Mouse (Mus musculus): ENCODE results near the gene Trim68. TPM values are rescaled to one million over a fixed set of nuclear protein-coding genes. Genes with fewer than 3 reads are reported as not detected.

Trim68 gene
- polyA plus RNA-seq (2017; shearing (Covaris generic)): 1 to 10 TPM; 8.6 to 9.5 TPM

GRCm38 (mm10) chr7:102686944-102687501 is at the start of gene Trim68:
Trim68 (minus strand) TSS chr7:102687327.

DNA sequence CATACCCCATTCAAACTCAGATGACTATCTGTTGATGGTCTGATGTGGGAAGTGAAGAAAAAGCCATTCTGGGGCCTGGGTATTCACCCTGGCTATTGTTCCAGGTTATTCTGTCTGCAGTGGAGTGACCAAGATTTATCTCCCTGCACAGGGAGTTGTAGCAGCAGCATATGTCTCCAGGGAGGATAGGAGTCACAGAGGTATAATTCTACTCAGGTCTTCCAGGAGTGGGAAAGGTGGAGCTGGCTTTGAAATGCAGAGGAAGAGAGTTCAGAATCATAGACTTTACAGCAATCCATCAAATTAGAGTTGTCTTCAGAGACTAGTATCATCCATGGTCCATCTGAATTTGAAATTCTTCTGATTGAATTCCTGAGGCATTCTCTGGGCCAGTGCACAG is 40.3 kb upstream of the Trim68 start, which contains the start of gene Olfr559:
Gene Olfr559, minus strand, starts transcription at position 101 of the 400 bp plus-strand sequence.

GRCm38 (mm10) chr7:102718970-102719369 is 31.8 kb upstream of the Trim68 start, which contains the start of gene Olfr33:
Olfr33 (minus strand) TSS chr7:102719070.

DNA sequence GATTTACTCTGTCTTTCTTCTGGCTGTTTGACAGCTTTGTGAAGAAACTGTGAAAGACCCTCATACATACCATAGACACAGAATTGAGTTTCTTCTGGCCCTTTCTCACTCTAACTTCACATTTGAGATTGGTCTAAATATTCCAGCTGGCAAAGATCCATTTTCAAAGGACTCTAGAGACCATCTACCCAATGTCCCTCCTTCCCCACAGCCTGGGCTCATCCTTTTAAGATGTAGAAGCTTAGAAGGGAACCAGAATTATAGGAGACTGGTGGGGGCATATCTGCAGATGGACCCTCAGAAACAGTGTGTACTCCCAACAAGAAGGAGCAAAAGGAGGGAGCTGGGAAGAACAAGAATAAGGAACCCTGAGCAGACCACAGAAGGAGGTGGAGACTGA is 14.8 kb upstream of the Trim68 start, which contains the start of gene Olfr558:
Gene Olfr558, plus strand, starts transcription at position 301 of the 400 bp plus-strand sequence.

DNA sequence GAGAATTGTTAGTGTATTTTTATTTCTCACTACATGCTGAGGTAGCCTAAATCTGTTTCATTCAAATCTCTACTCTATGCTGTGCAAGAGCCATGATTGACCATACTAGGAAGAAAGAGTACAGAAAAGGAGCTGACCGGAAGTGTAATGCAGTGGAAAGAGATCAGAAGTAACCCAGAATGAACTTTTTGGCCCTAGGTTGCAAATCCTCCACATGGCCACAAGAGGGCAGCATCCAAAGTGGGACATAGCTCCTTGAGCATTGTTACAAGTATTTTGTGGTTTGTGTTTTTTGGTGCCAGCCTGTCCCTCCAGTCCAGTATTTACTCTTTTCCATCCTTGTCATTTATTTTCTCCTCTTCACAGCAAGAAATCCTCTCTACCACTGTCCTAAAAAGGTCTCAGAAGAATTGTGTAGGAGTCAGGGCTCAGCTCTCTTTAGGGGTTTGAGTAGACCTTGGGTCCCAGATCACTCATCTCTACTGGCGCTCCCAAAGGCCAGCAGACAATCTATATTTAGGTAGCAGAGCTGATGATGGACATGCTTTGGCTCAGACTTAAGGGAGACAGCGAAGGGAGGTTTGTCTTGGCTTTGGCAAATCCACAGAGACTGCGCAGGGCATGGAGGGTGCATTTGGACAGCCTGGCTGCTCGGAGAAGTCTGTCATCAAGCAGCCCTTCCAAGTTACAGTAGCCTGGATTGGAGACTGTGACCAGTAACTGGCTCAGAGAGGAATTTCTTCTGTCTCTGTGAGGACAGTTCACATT is 8.4 kb upstream of the Trim68 start, which contains the start of gene Olfr557:
Gene Olfr557, plus strand, starts transcription at position 553 of the 768 bp plus-strand sequence.

GRCm38 (mm10) chr7:102664599-102664998 is 22.5 kb downstream of the Trim68 start, which contains the start of gene Olfr556:
Olfr556 (plus strand) TSS chr7:102664899.

DNA sequence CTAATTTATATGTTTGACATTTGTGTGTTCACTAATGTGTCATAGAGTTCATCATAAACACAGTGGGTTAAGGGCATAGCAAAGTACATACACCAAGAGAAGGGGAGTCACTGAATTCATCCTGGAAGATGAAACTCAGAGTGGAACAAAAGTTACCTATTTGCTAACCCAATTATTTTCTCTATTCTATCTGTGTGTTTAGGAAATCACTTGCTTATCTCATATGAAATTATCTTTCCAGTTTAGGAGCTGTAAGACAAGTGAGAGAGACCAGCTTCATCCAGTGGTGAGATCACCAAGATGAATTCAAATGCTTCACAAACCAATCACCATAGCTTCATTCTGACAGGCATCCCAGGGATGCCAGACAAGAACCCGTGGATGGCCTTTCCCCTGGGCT is 28.6 kb downstream of the Trim68 start, which contains the start of gene Olfr555:
Gene Olfr555, plus strand, starts transcription at position 301 of the 400 bp plus-strand sequence.

GRCm38 (mm10) chr7:102638132-102638531 is 49.0 kb downstream of the Trim68 start, which contains the start of gene Olfr554:
Olfr554 (plus strand) TSS chr7:102638432.

Other genes with a start within 250 kb of the Trim68 start
- gene Rrm1, start 245.6 kb downstream of the Trim68 start, polyA plus RNA-seq (2017; shearing (Covaris generic)): 10 to 100 TPM; 51.7 to 53.1 TPM
- gene Olfr543, start 205.6 kb downstream of the Trim68 start, polyA plus RNA-seq (2017; shearing (Covaris generic)): under 1 TPM in 1 of 2 experiments, not detected in 1; 0.12 TPM
- gene Olfr544, start 199.0 kb downstream of the Trim68 start, polyA plus RNA-seq (2017; shearing (Covaris generic)): under 1 TPM in 1 of 2 experiments, not detected in 1; 0.84 TPM
- under 1 TPM in 1 of 2 experiments, not detected in 1; 0.41 TPM for gene Olfr545, start 187.8 kb downstream of the Trim68 start, polyA plus RNA-seq (2017; shearing (Covaris generic))
- gene Olfr547, start 152.6 kb downstream of the Trim68 start, polyA plus RNA-seq (2017; shearing (Covaris generic)): not detected
- not detected for gene Olfr548-ps1, start 146.4 kb downstream of the Trim68 start, polyA plus RNA-seq (2017; shearing (Covaris generic))
- not detected for gene Olfr549, start 137.5 kb downstream of the Trim68 start, polyA plus RNA-seq (2017; shearing (Covaris generic))
- 100 to 1,000 TPM in 1 of 2 experiments, 10 to 100 TPM in 1; 88.3 to 105 TPM for gene Trim21, start 121.8 kb downstream of the Trim68 start, polyA plus RNA-seq (2017; shearing (Covaris generic))
- not detected for gene Olfr550, start 115.9 kb downstream of the Trim68 start, polyA plus RNA-seq (2017; shearing (Covaris generic))
- gene Olfr551, start 95.4 kb downstream of the Trim68 start, polyA plus RNA-seq (2017; shearing (Covaris generic)): not detected
- gene Olfr552, start 89.6 kb downstream of the Trim68 start, polyA plus RNA-seq (2017; shearing (Covaris generic)): under 1 TPM in 1 of 2 experiments, not detected in 1; 0.04 TPM
- under 1 TPM in 1 of 2 experiments, not detected in 1; 0.41 TPM for gene Olfr553, start 69.1 kb downstream of the Trim68 start, polyA plus RNA-seq (2017; shearing (Covaris generic))
- gene Olfr554, start 48.9 kb downstream of the Trim68 start, polyA plus RNA-seq (2017; shearing (Covaris generic)): under 1 TPM in 1 of 2 experiments, not detected in 1; 0.45 TPM
- gene Olfr555, start 28.5 kb downstream of the Trim68 start, polyA plus RNA-seq (2017; shearing (Covaris generic)): not detected
- gene Olfr556, start 22.4 kb downstream of the Trim68 start, polyA plus RNA-seq (2017; shearing (Covaris generic)): under 1 TPM in 1 of 2 experiments, not detected in 1; 0.07 TPM
- not detected for gene Olfr557, start 8.6 kb upstream of the Trim68 start, polyA plus RNA-seq (2017; shearing (Covaris generic))
- not detected for gene Olfr558, start 14.9 kb upstream of the Trim68 start, polyA plus RNA-seq (2017; shearing (Covaris generic))
- gene Olfr33, start 31.7 kb upstream of the Trim68 start, polyA plus RNA-seq (2017; shearing (Covaris generic)): not detected
- not detected for gene Olfr559, start 40.2 kb upstream of the Trim68 start, polyA plus RNA-seq (2017; shearing (Covaris generic))
- gene Olfr560, start 72.0 kb upstream of the Trim68 start, polyA plus RNA-seq (2017; shearing (Covaris generic)): not detected
- gene Olfr78, start 72.1 kb upstream of the Trim68 start, polyA plus RNA-seq (2017; shearing (Covaris generic)): under 1 TPM in 1 of 2 experiments, not detected in 1; 0.14 TPM
- gene Olfr561, start 83.9 kb upstream of the Trim68 start, polyA plus RNA-seq (2017; shearing (Covaris generic)): not detected
- gene Olfr564, start 116.2 kb upstream of the Trim68 start, polyA plus RNA-seq (2017; shearing (Covaris generic)): not detected
- gene Olfr566, start 171.4 kb upstream of the Trim68 start, polyA plus RNA-seq (2017; shearing (Covaris generic)): not detected
- under 1 TPM in 1 of 2 experiments, not detected in 1; 0.29 TPM for gene Olfr568, start 189.8 kb upstream of the Trim68 start, polyA plus RNA-seq (2017; shearing (Covaris generic))
- gene Olfr569, start 203.6 kb upstream of the Trim68 start, polyA plus RNA-seq (2017; shearing (Covaris generic)): under 1 TPM in 1 of 2 experiments, not detected in 1; 0.42 TPM
- gene Olfr570, start 207.2 kb upstream of the Trim68 start, polyA plus RNA-seq (2017; shearing (Covaris generic)): under 1 TPM in 1 of 2 experiments, not detected in 1; 0.12 TPM
- not detected for gene Olfr571, start 230.2 kb upstream of the Trim68 start, polyA plus RNA-seq (2017; shearing (Covaris generic))
- not detected for gene Olfr572, start 237.1 kb upstream of the Trim68 start, polyA plus RNA-seq (2017; shearing (Covaris generic))